Mouse (Mus musculus) embryo, embryonic 9.5 days (tissue): ENCODE data around the gene Neurod1.
A peak's percentile ranks its signal among the peaks of the same experiment; 100 is the strongest.

Experiments used
- DNase-seq: peaks from one replicate; pipeline ENCODE4 v3.0.0-alpha.2; 2017; ENCODE audit errors: extremely low spot score

Gene Neurod1

GRCm38 (mm10) chr2:79456575-79457349, at the start of gene Neurod1, which contains the start of gene Cerkl:
TSS of gene Neurod1 (minus strand) at chr2:79456751.
TSS of gene Cerkl (minus strand) at chr2:79456785.
- DNase-seq: peak; percentile 77

GRCm38 (mm10) chr2:79498990-79499755, 42.6 kb upstream of the Neurod1 start:
- peak; percentile 57 for DNase-seq

GRCm38 (mm10) chr2:79485127-79485526, 28.6 kb upstream of the Neurod1 start:
- no peak for DNase-seq

GRCm38 (mm10) chr2:79482511-79482910, 26.0 kb upstream of the Neurod1 start:
- no peak for DNase-seq

- DNase-seq: no peak
These were observed 5.9 kb upstream of the Neurod1 start for GRCm38 (mm10) chr2:79462411-79462810.

GRCm38 (mm10) chr2:79461861-79462260, 5.3 kb upstream of the Neurod1 start:
- DNase-seq: no peak

- peak; percentile 36 for DNase-seq
These were observed 4.0 kb upstream of the Neurod1 start for GRCm38 (mm10) chr2:79460586-79460985.

- DNase-seq: no peak
These were observed 3.6 kb upstream of the Neurod1 start for GRCm38 (mm10) chr2:79460107-79460506.

GRCm38 (mm10) chr2:79459061-79460045, 2.8 kb upstream of the Neurod1 start:
- DNase-seq: peak; percentile 73

- no peak for DNase-seq
These were observed 1.4 kb upstream of the Neurod1 start for GRCm38 (mm10) chr2:79457932-79458331.

- no peak for DNase-seq
These were observed 883 bp upstream of the Neurod1 start for GRCm38 (mm10) chr2:79457434-79457833.

- DNase-seq: no peak
These were observed 905 bp downstream of the Neurod1 start for GRCm38 (mm10) chr2:79455646-79456045.

GRCm38 (mm10) chr2:79454786-79455446, 1.6 kb downstream of the Neurod1 start:
- DNase-seq: no peak

- peak; percentile 87 for DNase-seq
These were observed 2.4 kb downstream of the Neurod1 start for GRCm38 (mm10) chr2:79453901-79454781.

GRCm38 (mm10) chr2:79451438-79451837, 5.1 kb downstream of the Neurod1 start:
- no peak for DNase-seq

GRCm38 (mm10) chr2:79450684-79451394, 5.7 kb downstream of the Neurod1 start:
- no peak for DNase-seq

- DNase-seq: no peak
These were observed 7.2 kb downstream of the Neurod1 start for GRCm38 (mm10) chr2:79449371-79449770.

- no peak for DNase-seq
These were observed 9.4 kb downstream of the Neurod1 start for GRCm38 (mm10) chr2:79447198-79447597.

- DNase-seq: no peak
These were observed 12.5 kb downstream of the Neurod1 start for GRCm38 (mm10) chr2:79443861-79444620.
